Mouse (Mus musculus): ENCODE measurements at regions not wholly inside any gene's neighbourhood (a gene's known extent, or its start where the extent isn't known, plus 50 kb on each side); places are given as distances from the start of the nearest gene placed in this dataset.

- peak; percentile 22 for DNase-seq
Measured at GRCm38 (mm10) chr1:137620672-137621071, 554.8 kb downstream of the Ptprc start.

GRCm38 (mm10) chr1:137618231-137618630 is 557.3 kb downstream of the Ptprc start:
- no peak for DNase-seq

DNA sequence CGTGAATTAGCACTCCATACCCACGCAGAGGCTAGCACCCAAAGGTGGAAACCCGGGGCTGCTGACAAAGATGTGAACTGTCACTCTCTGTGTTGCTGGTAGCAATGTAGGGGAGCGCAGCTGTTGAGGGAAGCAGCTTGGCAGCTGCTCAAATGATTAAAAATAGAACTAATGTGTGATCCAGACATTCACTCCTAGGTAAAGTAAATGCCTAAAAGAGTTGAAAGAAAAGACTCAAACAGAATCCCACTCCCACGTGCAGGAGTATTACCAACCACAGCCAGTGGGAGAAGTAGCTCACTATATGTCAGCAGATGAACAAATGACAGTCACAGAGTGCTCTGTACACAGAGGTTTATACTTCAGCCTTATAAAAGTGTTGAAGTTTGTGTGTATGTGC is 558.0 kb downstream of the Ptprc start:
- DNase-seq = peak; percentile 27

GRCm38 (mm10) chr1:137606716-137607115 is 568.8 kb downstream of the Ptprc start:
- no peak for DNase-seq

DNA sequence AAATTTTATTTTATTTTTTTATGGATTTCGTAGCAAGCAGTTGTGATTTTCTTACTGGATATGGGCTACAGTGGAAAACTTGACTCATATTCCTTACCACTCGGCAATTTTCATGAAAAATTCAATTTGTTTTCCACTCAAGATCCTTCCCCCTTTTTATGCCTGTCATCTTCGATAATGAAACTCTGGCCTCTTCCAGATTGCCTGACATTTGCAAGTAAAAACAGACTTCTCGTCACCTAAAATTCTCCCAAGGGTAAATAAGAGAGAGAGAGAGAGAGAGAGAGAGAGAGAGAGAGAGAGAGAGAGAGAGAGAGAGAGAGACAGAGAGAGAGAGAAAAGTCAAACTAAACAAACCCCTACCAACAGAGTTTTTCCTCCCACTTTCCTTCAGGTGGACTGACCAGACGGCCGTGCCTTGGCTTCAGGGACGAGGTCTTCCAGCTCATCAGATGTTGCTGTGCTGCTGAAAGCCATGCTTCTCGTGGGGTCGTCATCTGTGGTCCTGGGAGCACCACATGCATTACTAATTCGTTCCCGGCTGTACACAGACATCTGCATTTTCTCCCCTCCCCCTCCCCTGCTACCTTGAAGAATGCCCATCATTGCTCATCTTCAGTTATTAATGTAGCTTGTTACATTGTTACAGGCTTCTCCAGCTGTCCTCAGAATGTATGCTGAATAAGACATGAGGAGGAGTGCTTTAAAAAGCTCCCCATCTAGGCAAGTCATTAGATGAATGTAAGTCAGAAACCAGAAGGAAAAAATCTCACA is 569.4 kb downstream of the Ptprc start:
- no peak for DNase-seq

DNA sequence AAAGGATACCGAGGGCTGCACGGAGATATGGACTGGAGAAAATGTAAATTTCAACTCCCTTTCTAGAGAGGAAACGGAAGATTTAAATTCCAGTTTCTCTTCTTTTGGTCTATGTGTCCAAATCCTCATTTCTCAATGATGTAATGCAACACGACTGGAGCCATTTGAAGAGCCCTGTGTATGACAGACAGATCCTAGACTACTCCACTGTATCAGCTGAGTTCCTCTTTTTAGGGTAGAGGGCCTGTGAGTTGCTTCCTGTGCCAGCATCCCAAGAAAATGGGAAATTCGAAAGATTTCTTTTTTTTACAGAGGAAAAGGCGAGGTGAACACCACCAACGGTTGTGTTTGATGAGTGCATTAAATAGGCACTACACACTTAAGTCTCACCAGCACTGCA is 581.8 kb downstream of the Ptprc start:
- no peak for DNase-seq

DNA sequence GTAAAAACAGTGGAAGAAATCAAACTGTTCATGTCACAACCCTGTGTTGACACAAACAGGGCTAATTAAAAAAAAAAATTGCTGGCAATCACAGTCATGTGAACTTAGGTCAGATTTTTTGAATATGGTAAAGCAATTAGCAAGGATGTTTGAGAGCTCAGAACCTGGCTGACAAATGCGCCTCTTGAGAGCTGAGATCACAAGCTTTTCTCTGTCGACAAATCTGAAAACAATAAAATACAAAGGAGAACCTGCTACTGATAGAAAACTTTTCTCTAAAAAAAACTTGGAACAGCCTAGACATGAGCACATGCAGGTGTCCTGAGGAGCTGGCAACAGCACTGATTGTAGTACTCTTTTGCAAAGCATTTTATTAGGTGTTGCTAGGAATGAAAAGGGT is 583.6 kb downstream of the Ptprc start:
- DNase-seq = no peak

DNA sequence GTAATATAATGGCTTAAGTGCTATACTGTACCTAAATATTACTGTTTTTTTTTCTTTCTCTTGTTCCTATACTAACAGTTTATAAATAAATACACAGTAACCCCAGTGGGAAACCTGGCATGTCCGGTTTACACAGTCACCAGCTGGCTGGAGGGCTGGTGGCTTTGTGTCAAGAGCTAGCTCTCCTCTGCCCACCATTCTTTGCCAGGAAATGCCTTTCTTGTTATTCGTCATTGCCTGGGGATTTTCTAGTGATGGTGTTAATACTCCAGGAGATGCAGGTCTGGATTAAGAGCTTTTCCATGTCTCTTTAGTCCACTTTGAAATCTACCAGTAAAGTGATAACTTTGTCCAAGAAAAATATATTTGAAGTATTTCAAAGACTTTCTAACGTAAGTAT is 584.2 kb downstream of the Ptprc start:
- DNase-seq = no peak

DNA sequence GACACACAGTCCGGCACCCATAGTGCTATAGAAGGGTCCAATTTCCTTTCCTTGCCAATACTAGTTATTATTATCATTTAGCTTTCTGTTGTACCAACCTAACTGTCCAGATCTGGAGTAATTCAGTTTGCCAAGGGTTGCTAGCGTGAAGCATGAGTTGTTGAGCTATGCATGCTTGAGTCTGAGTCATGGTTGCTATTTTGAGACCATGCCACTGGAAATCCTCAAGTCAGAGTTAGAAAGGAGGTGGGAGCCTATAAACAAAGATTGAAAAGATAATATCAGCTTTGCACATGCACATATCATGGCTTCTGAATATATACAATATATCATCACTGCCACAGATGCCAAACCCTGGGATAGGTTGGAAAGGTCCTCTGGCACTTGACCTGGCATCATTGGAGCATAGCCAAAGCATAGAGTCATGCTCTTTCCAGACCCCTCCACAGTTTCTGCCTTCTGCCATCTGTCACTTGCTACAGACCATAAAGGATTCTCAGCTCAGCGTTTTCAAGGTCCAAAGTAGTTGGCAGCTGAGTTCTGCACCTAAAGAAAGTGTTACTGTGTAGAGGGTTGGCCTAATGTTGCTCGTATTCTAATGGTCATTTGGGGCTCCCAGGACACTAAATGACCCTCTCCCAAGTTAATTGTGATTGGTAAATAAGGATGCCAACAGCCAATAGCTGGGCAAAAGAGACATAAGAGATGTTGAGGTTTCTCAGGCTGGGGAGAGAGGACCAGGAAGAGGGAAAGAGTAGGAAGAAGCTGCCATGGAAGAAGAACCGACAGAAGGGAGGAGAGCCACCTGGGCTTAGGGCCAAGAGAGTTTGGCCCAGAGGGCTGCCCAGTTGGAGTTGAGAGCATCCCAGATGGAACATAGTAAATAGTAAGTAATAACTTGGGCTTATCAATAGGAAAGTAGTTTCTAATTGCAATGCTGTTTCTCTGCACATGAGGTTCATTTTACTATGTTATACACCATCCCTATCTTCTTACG is 586.9 kb downstream of the Ptprc start:
- DNase-seq = no peak

DNA sequence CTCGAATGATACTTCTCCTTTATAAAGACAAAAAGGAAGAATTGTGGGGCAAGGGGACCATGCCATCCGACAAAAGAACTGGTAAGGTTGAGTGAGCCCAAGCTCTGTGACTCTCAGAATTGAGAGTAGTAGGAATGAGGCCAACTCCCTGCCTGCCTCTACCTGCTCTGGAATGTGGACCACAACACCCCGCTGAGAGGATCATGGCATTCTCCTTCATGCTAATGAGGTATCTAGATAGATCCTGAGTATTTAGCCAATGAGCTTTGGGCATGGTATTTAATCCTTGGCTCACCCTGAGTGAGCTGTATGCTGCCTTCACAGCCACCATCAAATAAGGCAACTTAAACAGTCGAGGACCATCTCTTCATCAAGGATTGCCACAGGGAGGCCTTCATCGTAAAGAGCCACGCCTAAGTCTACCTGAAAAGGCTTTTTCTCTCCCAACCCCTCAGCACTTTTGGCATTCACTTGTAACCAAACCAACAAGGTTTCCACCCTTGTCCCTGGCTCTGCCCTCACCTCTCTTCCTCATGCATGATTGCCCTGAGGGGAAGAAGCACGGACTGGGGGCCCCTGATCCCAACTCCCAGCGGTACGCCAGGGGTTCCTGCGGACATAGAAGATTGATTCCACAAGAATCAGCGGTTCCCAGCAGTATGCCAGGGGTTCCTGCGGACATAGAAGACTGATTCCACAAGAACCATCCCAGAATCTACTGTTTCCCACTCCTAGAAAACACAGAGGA is 587.9 kb downstream of the Ptprc start:
- no peak for DNase-seq

DNA sequence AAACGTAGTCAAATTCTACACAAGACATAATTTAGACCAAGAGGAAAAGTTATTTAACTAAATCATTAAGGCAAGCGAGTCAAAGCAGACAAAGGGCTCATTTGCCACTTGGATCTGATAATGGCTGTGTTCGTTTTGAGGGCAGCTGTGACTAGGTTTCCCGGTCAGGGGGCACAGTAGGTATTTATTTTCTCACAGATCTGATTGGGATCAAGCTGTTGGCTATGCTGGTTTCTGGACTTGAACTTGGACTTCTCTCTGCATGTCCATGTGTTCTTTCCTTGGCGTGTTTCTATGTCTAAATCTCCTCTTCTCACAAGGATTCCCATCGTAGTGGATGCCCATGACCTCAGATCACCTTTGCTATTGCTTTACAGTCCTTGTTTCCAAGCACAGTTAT is 590.8 kb downstream of the Ptprc start:
- no peak for DNase-seq

GRCm38 (mm10) chr1:137584104-137584675 is 591.3 kb downstream of the Ptprc start:
- DNase-seq = no peak

DNA sequence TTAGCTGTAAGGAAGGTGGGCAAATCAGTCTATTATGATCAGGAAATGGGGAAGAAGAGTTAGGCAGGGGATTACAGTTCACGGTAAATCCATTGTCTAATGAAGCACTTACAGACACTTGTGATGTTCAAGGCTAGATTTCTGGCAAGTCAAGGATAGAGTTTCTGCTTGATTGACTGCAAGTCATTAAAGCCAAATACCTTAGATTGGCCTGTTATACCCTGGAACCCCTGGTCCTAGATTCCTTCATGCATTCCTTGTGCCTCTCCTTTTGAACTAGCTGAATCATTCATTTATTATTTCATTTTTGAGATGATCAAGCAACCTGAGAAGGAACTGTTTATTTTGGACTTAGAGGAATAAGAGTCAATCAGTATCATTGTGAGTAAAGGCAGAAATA is 597.9 kb downstream of the Ptprc start:
- DNase-seq = no peak

DNA sequence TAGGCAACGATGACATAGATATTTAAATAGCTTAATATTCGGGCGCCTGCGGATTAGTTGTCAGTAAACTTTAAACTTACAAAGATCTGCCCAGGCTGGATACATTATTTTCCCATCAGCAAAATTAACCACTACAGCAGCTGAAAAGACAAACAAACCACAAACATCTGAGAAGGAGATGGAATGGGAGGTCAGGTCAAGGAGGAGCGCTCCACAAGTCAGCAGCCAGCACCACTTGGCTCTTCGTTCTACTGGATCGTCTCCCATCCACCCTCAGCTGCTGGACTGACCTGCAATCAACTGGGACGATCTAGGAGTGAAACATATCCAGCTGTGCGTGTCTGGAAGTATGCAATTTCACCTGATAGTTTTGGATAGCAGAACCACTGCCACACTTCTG is 599.3 kb downstream of the Ptprc start:
- no peak for DNase-seq

DNA sequence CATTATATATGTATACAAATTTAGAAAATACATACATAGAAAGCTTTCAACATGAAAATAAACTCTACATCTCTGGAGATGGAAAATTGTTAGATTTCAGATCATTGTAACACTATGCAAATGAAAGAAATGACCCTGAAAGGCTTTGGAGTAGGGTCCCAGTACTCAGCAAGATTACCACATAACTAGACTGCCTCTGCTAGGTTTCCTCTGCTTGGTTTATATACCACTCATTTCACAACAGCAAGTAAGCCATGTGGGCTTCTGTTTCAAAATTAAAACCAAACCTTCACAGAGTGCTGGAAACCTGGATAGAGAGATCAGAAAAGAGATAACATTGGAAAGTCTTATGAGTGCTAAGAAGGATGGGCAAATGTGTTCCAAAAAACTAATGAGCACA is 600.1 kb downstream of the Ptprc start:
- no peak for DNase-seq

- no peak for DNase-seq
Measured at GRCm38 (mm10) chr1:137571905-137572865, 603.3 kb downstream of the Ptprc start.

GRCm38 (mm10) chr1:137571190-137571904 is 604.2 kb downstream of the Ptprc start:
- peak; percentile 30 for DNase-seq

DNA sequence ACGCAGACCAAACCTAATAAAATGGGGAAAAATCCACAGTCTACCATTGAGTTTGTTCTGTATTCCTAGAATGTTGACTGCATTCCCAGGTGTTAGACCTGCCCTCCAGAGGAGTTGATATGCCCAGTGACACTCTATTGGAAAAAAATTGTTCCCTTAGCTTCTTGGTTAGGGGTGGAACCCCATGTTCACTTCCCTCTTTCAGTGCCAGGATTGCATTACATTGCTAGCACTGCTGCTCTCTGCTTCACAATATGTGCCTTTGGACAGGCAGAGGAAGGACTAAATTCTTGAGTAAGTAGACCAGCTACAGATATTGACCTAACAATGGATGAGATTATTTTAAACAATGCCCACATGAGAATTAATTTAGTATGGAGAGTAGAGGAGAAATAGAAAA is 607.3 kb upstream of the Nr5a2 start:
- no peak for DNase-seq

GRCm38 (mm10) chr1:137565573-137566048 is 605.4 kb upstream of the Nr5a2 start:
- DNase-seq = no peak

DNA sequence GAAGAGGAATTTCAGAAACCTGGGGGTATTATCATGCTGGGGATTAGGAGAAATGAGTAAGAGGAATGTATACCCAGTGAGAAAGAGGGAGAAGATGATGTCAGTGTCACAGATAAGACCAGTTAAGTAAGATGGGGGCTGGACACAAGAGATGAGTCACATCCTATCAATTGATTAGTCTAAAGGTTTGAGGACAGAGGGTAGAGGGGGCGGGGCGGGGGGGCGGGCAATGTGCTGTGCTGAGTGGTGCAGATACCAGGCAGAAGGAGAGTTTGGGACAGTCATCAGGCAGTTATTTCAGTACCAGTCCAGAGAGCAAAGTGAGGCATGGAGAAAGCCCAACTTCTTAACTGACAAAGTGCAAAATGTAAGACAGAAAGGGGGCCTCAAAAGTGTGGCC is 601.4 kb upstream of the Nr5a2 start:
- no peak for DNase-seq

All from thymus, postnatal 25 days (tissue).